In genomic region chr8:118238156-118238555, GRCm38 (mm10) we compare ENCODE assay signal across 18 mouse cellular contexts. TPM values are rescaled to one million over a fixed set of nuclear protein-coding genes. Genes with fewer than 3 reads are reported as not detected.
"Had no signal": no experiment of that assay in that cellular context is flagged by ENCODE, and none has a peak within 500 bp of the region (broad histone marks: within the 10 kb centered on the region; RNA-seq: fewer than 3 reads in every experiment).

No protein-coding gene starts in this region.

- ATAC-seq: midbrain, embryonic 15.5 days had no signal

- DNase-seq: kidney, postnatal 25 days; liver, embryonic 13.5 days; lung, adult 2 months; lung, postnatal 14 days; lung, postnatal 4 days; retina, postnatal 1 day; spleen, adult 18-20 months; thymus, postnatal 25 days had no signal

- H3K9ac ChIP-seq: kidney, embryonic 15.5 days; liver, embryonic 13.5 days; midbrain, embryonic 12.5 days; midbrain, embryonic 15.5 days; neural tube, embryonic 12.5 days; neural tube, embryonic 15.5 days; stomach, embryonic 15.5 days had no signal

- H3K4me1 ChIP-seq: kidney, embryonic 15.5 days; liver, embryonic 13.5 days; midbrain, embryonic 12.5 days; midbrain, embryonic 15.5 days; neural tube, embryonic 12.5 days; neural tube, embryonic 15.5 days; stomach, embryonic 15.5 days had no signal

- H3K4me2 ChIP-seq: kidney, embryonic 15.5 days; liver, embryonic 13.5 days; midbrain, embryonic 12.5 days; midbrain, embryonic 15.5 days; neural tube, embryonic 12.5 days; neural tube, embryonic 15.5 days; stomach, embryonic 15.5 days had no signal

- H3K9me3 ChIP-seq: kidney, embryonic 15.5 days; liver, embryonic 13.5 days; midbrain, embryonic 12.5 days; midbrain, embryonic 15.5 days; neural tube, embryonic 12.5 days; neural tube, embryonic 15.5 days; stomach, embryonic 15.5 days had no signal

- H3K36me3 ChIP-seq: kidney, embryonic 15.5 days; liver, embryonic 13.5 days; midbrain, embryonic 12.5 days; midbrain, embryonic 15.5 days; neural tube, embryonic 12.5 days; neural tube, embryonic 15.5 days; stomach, embryonic 15.5 days had no signal

- H3K27me3 ChIP-seq: kidney, embryonic 15.5 days; liver, embryonic 13.5 days; midbrain, embryonic 12.5 days; neural tube, embryonic 12.5 days; neural tube, embryonic 15.5 days; stomach, embryonic 15.5 days had no signal

- H3K27ac ChIP-seq: kidney, embryonic 15.5 days; layer of hippocampus, adult 2 months; left cerebral cortex, adult 2 months; liver, embryonic 13.5 days; midbrain, embryonic 12.5 days; midbrain, embryonic 15.5 days; neural tube, embryonic 12.5 days; neural tube, embryonic 15.5 days; stomach, embryonic 15.5 days had no signal

- H3K4me3 ChIP-seq: kidney, embryonic 15.5 days; layer of hippocampus, adult 2 months; left cerebral cortex, adult 2 months; liver, embryonic 13.5 days; midbrain, embryonic 12.5 days; midbrain, embryonic 15.5 days; neural tube, embryonic 12.5 days; neural tube, embryonic 15.5 days; stomach, embryonic 15.5 days had no signal

RNA-seq across cellular contexts. Expression of gene Cdh13, which starts 45.4 kb away (rescaled TPM):
- total RNA-seq: megakaryocyte progenitor cell, adult 5-6 weeks; megakaryocyte-erythroid progenitor cell, adult 5-6 weeks had no signal
